ENCODE assay signal across 7 mouse cellular contexts in the genomic region with DNA sequence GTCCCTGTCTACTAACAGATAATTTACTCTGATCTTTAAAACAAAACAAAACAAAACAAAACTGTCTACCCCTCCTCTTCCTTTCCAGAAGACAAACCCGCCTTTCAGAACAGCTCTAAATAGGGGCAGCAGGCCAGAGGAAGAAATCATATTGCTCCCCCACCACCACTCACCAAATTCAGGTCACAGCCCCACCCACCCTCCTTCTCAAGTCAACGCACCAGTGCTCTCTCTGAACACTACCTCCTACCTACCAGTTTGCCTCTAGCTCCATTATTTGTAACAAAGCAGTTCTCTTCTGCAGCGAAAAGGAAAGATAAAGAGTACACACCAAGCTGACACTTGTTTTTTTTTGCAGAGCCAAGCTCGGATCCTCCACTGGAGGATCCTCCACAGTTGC. TPM values are rescaled to one million over a fixed set of nuclear protein-coding genes. Genes with fewer than 3 reads are reported as not detected.
DNase-seq lines count a peak whose midpoint lies in the region; ATAC-seq and TF ChIP-seq lines count a peak whose summit lies in the region.

No protein-coding gene starts in this region.

- TF ChIP-seq POLR2A in spleen, adult 2 months (IDR thresholded peaks at IDR 0.05; ENCODE audit: low read depth, low read length) = no peak

- H3K4me2 ChIP-seq in lung, embryonic 14.5 days = peak overlapping the region; percentile 87
- H3K4me2 ChIP-seq in embryonic facial prominence, embryonic 12.5 days (replicated peaks) = peak overlapping the region; percentile 82
- H3K4me2 ChIP-seq in intestine, postnatal 0 days (replicated peaks; ENCODE audit: low read depth) = peak overlapping the region; percentile 79

- no peaks in the 10 kb centered on the region for H3K9me3 ChIP-seq in lung, embryonic 14.5 days (ENCODE audit: low read depth, low read length)
- H3K9me3 ChIP-seq in embryonic facial prominence, embryonic 12.5 days = no peaks in the 10 kb centered on the region
- no peaks in the 10 kb centered on the region for H3K9me3 ChIP-seq in intestine, postnatal 0 days (ENCODE audit: control insufficient read depth)

- no peak for TF ChIP-seq CTCF in lung, embryonic 14.5 days (IDR thresholded peaks at IDR 0.05; ENCODE audit: low read depth)
- TF ChIP-seq CTCF in intestine, postnatal 0 days (IDR thresholded peaks at IDR 0.05; ENCODE audit: low read depth) = no peak
- no peak for TF ChIP-seq CTCF in spleen, adult 2 months (IDR thresholded peaks at IDR 0.05; ENCODE audit: extremely low read depth, insufficient read depth, insufficient read length, insufficient replicate concordance)

- H3K27me3 ChIP-seq in lung, embryonic 14.5 days (ENCODE audit: insufficient read depth, low read length) = no peaks in the 10 kb centered on the region
- H3K27me3 ChIP-seq in embryonic facial prominence, embryonic 12.5 days = 0 out of 2 replicates have a peak, but pooled peaks cover 9% of the 10 kb centered on the region
- H3K27me3 ChIP-seq in intestine, postnatal 0 days (replicated peaks; ENCODE audit: control insufficient read depth, insufficient read depth, low read length) = 0 out of 2 replicates have a peak, but pooled peaks cover 8% of the 10 kb centered on the region
- no peaks in the 10 kb centered on the region for H3K27me3 ChIP-seq in spleen, adult 2 months (ENCODE audit: control insufficient read depth, insufficient read depth, low read length)

- no peaks in the 10 kb centered on the region for H3K36me3 ChIP-seq in lung, embryonic 14.5 days (ENCODE audit: insufficient read depth)
- H3K36me3 ChIP-seq in embryonic facial prominence, embryonic 12.5 days = no peaks in the 10 kb centered on the region
- H3K36me3 ChIP-seq in intestine, postnatal 0 days (ENCODE audit: control insufficient read depth, insufficient read depth) = no peaks in the 10 kb centered on the region
- peaks cover 2% of the 10 kb centered on the region; the same call in 1 of the 2 replicates for H3K36me3 ChIP-seq in spleen, adult 2 months (ENCODE audit: control insufficient read depth, insufficient read depth, low read length)

- H3K4me3 ChIP-seq in lung, embryonic 14.5 days (ENCODE audit: low read depth, low read length) = peak overlapping the region; percentile 54
- peak overlapping the region; percentile 50 for H3K4me3 ChIP-seq in embryonic facial prominence, embryonic 12.5 days
- H3K4me3 ChIP-seq in intestine, postnatal 0 days (ENCODE audit: low read depth, low read length) = 0 out of 2 replicates have a peak overlapping the region, but pooled peaks have one; percentile 45
- peak overlapping the region; percentile 97 for H3K4me3 ChIP-seq in spleen, adult 2 months (ENCODE audit: extremely low read depth, insufficient read depth, insufficient read length)

- no peak overlapping the region for H3K27ac ChIP-seq in lung, embryonic 14.5 days (ENCODE audit: low read depth)
- no peak overlapping the region for H3K27ac ChIP-seq in embryonic facial prominence, embryonic 12.5 days
- H3K27ac ChIP-seq in intestine, postnatal 0 days (ENCODE audit: low read depth, low read length) = no peak overlapping the region
- H3K27ac ChIP-seq in spleen, adult 2 months (ENCODE audit: insufficient read depth, low read length) = no peak overlapping the region

- no peaks in the 10 kb centered on the region for H3K4me1 ChIP-seq in lung, embryonic 14.5 days (ENCODE audit: insufficient read depth)
- H3K4me1 ChIP-seq in embryonic facial prominence, embryonic 12.5 days = no peaks in the 10 kb centered on the region
- no peaks in the 10 kb centered on the region for H3K4me1 ChIP-seq in intestine, postnatal 0 days (replicated peaks; ENCODE audit: control insufficient read depth, insufficient read depth, low read length)
- peaks cover 14% of the 10 kb centered on the region for H3K4me1 ChIP-seq in spleen, adult 2 months (ENCODE audit: control insufficient read depth, insufficient read depth, insufficient read length)

- 22% methylated on average over 4 of the region's 4 CpGs for WGBS in lung, embryonic 14.5 days
- 34% methylated on average over 4 of the region's 4 CpGs for WGBS in embryonic facial prominence, embryonic 12.5 days
- WGBS in intestine, postnatal 0 days = 42% methylated on average over 4 of the region's 4 CpGs
- 19% methylated on average over 4 of the region's 4 CpGs for WGBS in spleen, adult 2 months

- DNase-seq in lung, embryonic 14.5 days = peak; percentile 3
- DNase-seq in lung, adult 18-20 months = no peak
- peak in 1 of 2 experiments; percentile 40 for DNase-seq in spleen, adult 2 months (ENCODE audit: low read depth in 1 of 2, low spot score in 2 of 2)
- DNase-seq in layer of hippocampus, postnatal 14 days (ENCODE audit: low spot score in 2 of 2) = no peak

- no peak for ATAC-seq in lung, embryonic 14.5 days (ENCODE audit: insufficient read depth)
- ATAC-seq in embryonic facial prominence, embryonic 12.5 days (ENCODE audit: insufficient number of reproducible peaks, insufficient read depth, low FRiP score, low TSS enrichment) = no peak
- no peak for ATAC-seq in intestine, postnatal 0 days
- ATAC-seq in inflammation-experienced regulatory T-cells, adult 6 months = no peak

- H3K9ac ChIP-seq in lung, embryonic 14.5 days = peak overlapping the region; percentile 49; the same call in 1 of the 2 replicates
- no peak overlapping the region for H3K9ac ChIP-seq in embryonic facial prominence, embryonic 12.5 days
- no peak overlapping the region for H3K9ac ChIP-seq in intestine, postnatal 0 days (ENCODE audit: low read depth, low read length)

RNA-seq across cellular contexts. Expression of gene Gcnt1, which starts 17.3 kb away (rescaled TPM):
- 5.4 and 6.0 TPM in 2 replicates for polyA plus RNA-seq in lung, embryonic 14.5 days (2014; fragmentation: Nextera tagmentation; extraction: Ambion mirVana)
- polyA plus RNA-seq in embryonic facial prominence, embryonic 12.5 days (2016; fragmentation: Nextera tagmentation; extraction: Ambion mirVana) = 5.1 and 5.9 TPM in 2 replicates
- polyA plus RNA-seq in intestine, postnatal 0 days (2015; fragmentation: Nextera tagmentation; extraction: Ambion mirVana) = 1.1 and 1.4 TPM in 2 replicates
- polyA plus RNA-seq in spleen, adult 2 months (2012; rRNA removed) = 8.8 and 9.3 TPM in 2 replicates
- total RNA-seq in layer of hippocampus, postnatal 14 days (2021) = 1 to 10 TPM; 1.8 to 3.7 TPM
- 1 to 10 TPM; 6.9 to 9.2 (median 7.5) TPM for polyA plus RNA-seq in inflammation-experienced regulatory T-cells, adult 6 months (2017; shearing (Covaris generic))

RNA-seq across cellular contexts. Expression of gene Rfk, which starts 38.5 kb away (rescaled TPM):
- 64.1 and 70.1 TPM in 2 replicates for polyA plus RNA-seq in lung, embryonic 14.5 days (2014; fragmentation: Nextera tagmentation; extraction: Ambion mirVana)
- 97.6 and 102 TPM in 2 replicates for polyA plus RNA-seq in embryonic facial prominence, embryonic 12.5 days (2016; fragmentation: Nextera tagmentation; extraction: Ambion mirVana)
- 484 and 527 TPM in 2 replicates for polyA plus RNA-seq in intestine, postnatal 0 days (2015; fragmentation: Nextera tagmentation; extraction: Ambion mirVana)
- polyA plus RNA-seq in spleen, adult 2 months (2012; rRNA removed) = 32.4 and 59.8 TPM in 2 replicates
- total RNA-seq in layer of hippocampus, postnatal 14 days (2021) = 10 to 100 TPM; 58.2 to 61.4 TPM
- polyA plus RNA-seq in inflammation-experienced regulatory T-cells, adult 6 months (2017; shearing (Covaris generic)) = 10 to 100 TPM; 13.5 to 29.9 (median 20.3) TPM

Comparison
In these comparisons a context has a peak if more than half of its experiments do, and no peak if none do; other contexts are left out.
1. H3K4me3 ChIP-seq: peak in every context shown above with its lines; median percentile 97 in spleen, adult 2 months; 54 in lung, embryonic 14.5 days; 50 in embryonic facial prominence, embryonic 12.5 days; 45 in intestine, postnatal 0 days.